Mouse (Mus musculus) ES-E14 (cell line): ENCODE data around the gene Nav2.

Experiments used
- CHD2 ChIP-seq: IDR thresholded peaks from 2 replicates; pipeline ENCODE4 v1.6.1; 2014; ENCODE audit warnings: mild to moderate bottlenecking, low read depth, low read length, inconsistent platforms
- HCFC1 ChIP-seq: IDR thresholded peaks from 2 replicates; pipeline ENCODE4 v1.6.1; 2012; ENCODE audit warnings: low read length, inconsistent platforms, borderline replicate concordance; ENCODE audit not compliant: insufficient read depth
- MAFK ChIP-seq: IDR thresholded peaks from 2 replicates; pipeline ENCODE4 v1.6.1; 2014; ENCODE audit warnings: mild to moderate bottlenecking, low read depth, low read length, inconsistent platforms; ENCODE audit not compliant: insufficient read depth

GRCm38 (mm10) chr7:49159646-49160555 lies 251.4 kb downstream of the Nav2 start:
- TF ChIP-seq HCFC1 = no peak
- no peak for TF ChIP-seq MAFK
- no peak for TF ChIP-seq CHD2
